Mouse (Mus musculus): ENCODE measurements around the gene Gm43951.
A peak's percentile ranks its signal among the peaks of the same experiment; 100 is the strongest.

The Gm43951 gene

DNA sequence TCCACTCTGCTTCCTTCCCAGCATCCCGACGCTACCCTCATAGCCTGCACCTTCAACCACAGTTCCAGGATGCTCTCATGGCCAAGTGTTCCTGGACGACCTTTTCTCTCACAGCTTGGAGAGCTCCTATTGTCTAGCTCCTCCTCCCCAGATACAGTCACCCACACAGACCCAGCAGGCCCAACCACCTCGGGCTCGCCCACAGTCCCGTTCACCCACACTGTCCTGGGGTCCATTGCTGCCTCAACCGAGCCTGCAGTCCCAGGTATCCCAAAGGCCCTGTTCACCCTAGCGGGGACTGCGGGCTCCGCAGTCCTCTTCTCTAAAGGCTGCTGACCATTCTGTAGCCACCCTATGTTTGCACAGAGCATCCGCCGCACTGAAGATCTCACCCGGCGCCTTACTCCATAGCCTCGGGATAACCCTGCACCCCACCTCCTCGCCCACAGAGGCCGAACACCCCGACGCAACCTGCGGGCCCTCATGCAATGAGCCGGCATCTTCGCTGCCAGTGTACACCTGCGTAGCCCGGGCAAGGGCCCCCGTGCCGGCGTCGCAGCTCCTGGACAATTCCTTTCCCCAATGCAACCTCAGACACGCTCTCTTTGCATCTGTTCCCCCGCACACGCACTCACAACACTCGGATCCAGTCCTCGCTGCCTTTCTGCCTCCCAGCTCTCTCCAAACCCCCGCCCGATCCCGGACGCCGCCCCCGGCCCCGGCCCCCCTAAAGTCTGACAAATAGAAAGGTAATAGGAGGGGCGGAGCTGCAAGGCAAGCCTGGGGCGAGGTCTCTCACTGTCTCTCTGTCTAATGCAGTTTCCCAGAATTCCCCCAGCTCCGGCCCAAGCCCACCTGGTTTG lies at the start of gene Gm43951:
Gene Gm43951 (minus strand): TSS at position 500 of the 863 bp plus-strand sequence.
- peak in 1 of 2 experiments; percentile 8 for DNase-seq (ENCODE audit: low read depth in 2 of 2, low spot score in 2 of 2)

DNA sequence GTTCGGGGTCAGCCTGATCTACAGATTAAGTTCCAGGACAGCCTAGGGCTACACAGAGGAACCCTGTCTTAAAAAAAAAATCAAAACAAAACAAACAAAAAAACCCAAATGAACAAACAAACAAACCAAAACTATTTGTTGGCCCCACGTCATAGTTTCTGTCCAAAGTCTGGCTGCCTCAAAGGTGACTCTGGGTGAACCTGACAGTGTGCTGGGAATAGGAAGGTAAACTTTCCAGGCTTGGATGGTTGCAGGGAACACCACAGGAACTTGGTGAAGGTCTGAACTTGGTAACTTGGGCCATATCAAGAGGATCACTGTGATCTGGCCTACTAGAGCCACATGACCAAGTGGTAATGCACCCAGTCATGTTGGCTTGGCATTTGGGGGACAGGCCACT lies 49.8 kb upstream of the Gm43951 start:
- DNase-seq (ENCODE audit: low read depth in 2 of 2, low spot score in 2 of 2) = no peak

DNA sequence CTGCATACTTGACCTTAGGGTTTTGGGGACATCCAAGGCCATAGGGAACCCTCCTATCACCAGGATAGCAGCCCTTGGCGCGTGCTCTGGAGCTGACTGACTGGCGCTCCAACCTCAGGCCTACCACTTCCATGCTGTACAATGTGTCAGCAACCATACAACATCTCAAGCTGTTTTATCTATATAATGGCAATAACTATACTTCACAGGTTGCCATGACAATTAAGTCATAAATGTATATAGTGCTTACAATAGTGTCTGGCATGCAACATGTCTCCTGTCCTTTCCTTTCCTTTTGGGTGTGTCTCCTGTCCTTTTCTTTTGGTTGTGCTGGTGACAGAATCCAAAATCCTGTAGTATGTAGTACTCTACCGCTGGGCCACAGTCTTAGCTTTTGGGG lies 49.0 kb upstream of the Gm43951 start:
- no peak for DNase-seq (ENCODE audit: low read depth in 2 of 2, low spot score in 2 of 2)

DNA sequence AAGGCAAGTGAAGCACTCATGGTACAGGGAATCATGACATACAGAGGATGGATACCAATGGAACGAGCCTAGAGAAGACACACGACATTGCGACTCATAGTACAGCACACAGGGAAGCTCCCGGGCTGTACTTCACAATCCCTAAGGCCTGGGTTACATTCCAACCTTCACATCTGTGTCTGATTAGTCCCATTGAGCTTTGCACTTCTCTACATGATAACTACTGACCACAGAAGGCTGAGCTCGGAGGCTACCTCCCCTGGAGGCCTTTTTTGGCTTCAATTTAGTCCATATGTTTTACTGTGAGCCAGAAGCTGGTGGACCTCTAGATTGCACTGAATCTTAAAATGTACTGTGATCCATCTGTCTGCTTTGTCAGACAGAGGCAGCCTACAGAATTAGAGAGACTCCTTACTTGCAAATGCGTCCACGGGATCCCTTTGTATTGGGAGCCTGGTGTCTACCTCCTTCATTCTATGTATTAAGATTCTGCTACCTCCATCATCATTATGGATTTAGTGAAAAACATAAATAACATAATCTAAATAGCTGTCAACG lies 38.6 kb upstream of the Gm43951 start:
- DNase-seq (ENCODE audit: low read depth in 2 of 2, low spot score in 2 of 2) = no peak

DNA sequence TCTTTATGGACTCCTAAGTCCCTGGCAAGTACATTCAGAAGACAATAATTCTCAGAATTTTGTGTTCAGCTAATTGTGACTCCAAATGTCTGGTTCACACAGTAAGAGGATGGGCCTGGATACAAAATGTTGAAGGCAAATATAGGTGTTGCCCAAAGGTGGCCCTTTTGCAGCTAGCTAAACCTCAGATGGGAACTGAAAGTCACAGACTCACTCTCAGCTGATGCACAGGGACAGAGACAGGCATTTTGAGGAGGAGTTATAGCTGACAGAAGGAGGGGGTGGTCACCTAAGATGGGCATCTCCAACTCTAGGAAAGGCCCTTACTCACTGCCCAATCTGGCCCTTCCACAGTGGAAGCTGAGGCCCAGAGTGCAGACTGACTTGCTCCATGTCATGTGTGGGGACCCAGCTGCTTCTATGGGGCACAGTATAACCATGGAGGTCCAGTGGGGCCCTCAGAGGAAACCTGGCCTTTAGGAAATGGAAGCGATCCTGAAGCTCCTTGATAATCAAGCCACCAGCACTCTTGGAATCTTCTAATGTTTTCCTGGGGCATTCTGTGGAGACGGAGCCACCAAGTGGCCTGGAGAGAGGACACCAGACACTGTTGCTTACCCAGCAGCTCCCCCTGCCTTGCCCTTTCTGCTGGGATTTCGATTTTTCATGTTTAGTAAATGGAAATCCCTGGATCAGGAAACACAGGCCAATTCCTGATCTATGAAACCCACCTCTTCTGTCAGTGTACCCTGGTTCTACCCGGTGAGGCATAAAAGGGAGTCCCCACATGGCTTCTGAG lies 33.6 kb upstream of the Gm43951 start:
- no peak for DNase-seq (ENCODE audit: low read depth in 2 of 2, low spot score in 2 of 2)

DNA sequence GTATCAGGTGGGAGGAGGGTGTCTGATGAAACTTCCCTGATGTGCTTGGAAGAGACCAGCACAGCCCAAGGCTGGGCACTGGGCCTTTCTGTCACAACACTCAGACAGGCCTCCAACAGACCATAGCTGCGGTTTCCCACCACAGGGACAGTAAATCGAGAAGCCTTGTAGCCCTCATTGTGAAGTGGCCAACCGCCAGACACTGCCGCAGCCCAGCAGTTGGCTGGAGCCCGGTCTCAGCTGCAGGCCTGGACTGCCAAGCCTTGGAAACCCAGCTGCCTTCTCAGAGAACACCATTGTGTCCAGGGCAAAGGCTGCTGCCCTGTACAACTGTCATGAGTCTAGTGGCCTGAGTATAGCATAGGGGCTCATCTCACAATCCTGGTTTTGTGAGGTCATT lies 27.4 kb upstream of the Gm43951 start:
- DNase-seq (ENCODE audit: low read depth in 2 of 2, low spot score in 2 of 2) = no peak

DNA sequence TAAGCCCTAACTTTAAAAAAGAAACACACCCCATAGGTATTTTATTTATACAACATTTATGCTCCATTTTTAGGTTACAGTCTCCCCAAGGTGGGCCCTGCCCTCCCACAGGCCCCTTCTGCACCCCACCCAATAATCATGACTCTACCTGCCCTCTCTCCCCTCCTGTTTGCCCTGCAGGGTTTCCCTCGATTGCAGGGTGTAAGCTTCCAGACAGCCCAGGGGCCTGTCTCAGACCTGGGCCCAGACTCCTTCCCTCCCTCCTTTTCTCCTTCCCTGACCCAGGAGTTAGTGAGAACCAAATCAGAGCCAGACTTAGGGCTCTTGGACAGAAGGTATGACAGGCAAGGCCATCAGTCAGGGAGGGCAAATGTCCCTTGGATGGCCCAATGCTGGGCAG lies 26.4 kb upstream of the Gm43951 start:
- DNase-seq (ENCODE audit: low read depth in 2 of 2, low spot score in 2 of 2) = no peak

DNA sequence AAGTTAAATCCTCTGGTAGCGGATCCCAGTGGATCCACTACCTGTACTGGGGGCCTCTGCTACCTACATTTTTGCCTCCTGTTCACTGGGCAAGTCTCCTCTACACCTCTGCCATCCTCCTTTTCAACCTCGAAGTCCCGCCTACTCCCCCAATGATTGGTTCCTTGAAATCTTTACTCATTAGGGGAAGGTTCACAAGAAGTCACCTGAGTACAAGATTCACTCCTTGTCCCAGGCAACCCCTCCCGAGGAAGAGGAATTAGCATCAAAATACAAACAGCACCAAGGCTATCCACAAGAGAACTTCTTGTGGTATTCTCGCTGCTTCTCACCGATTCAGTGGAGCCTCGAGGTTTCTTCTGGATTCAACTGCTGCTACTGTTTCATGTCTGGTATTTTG lies 25.4 kb upstream of the Gm43951 start:
- no peak for DNase-seq (ENCODE audit: low read depth in 2 of 2, low spot score in 2 of 2)

DNA sequence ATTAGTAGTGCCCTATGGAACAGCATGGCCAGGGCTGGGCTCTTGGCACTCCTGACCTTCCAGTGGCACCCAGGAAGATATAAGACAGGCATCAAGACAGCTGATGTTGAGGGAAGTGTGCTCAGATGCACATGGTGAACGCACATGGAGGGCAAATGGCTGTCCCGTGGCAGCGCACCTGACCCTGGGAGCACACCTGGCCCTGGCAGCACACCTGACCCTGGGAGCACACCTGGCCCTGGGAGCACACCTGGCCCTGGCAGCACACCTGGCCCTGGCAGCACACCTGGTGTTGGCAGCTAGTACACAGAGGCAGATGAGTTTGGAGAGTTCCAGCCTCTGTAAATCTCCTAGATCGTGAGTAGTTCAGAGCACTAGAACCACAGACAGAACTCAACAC lies 21.9 kb upstream of the Gm43951 start:
- no peak for DNase-seq (ENCODE audit: low read depth in 2 of 2, low spot score in 2 of 2)

DNA sequence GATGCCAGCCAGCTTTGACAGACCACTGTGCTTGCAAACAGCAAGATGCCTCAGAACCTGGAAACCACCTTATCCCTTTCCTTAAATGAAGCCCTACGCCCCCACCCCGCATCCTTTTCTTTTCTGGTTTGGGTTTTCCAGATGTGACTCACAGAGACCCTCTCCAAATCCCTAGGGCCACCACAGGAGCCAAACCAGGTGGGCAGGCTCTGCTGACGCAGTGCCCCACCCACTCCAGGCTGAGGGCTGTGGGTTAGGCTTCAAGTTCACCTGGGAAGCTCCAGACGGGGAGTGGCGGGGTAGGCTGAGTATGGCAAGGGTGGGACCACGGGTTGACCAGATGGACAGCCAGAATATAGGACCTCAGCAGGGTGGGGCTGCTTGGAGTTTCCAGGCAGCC lies 20.3 kb upstream of the Gm43951 start:
- no peak for DNase-seq (ENCODE audit: low read depth in 2 of 2, low spot score in 2 of 2)

DNA sequence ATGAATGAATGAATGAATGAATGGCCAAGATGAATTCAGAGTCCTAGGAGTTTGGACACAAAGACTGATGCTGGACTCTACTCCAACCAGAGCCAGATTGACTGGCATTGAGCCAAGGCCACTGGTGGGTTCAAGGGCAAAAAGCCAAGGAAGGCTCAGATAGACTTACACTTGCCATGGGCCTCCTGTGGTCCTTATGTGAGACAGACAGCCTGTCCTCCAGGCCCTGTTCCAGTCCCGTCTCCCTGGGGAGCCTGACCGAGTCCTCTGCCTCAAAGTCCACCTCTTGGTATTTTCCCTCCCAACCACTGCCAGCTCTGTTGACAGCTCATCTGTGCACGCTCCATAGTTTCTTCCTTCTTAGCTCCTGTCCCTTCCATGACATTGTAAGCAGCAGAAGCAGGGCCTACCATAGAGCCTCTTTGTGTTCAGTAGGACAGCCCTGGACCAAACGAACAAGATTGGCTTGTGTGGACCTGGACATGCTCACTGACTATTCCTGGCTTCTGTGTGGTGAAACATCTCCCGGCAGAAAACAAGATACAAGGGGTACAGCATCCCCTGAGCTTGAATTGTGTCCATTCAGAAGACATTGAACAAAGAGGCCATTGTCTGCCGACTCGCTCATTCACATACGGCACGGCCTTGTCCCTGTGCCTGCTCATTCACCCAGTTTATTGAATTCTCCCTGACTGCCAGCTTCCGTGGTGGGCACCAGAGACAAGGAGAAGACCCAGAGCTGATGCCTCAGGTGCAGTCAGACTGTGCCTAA lies 19.6 kb upstream of the Gm43951 start:
- no peak for DNase-seq (ENCODE audit: low read depth in 2 of 2, low spot score in 2 of 2)

DNA sequence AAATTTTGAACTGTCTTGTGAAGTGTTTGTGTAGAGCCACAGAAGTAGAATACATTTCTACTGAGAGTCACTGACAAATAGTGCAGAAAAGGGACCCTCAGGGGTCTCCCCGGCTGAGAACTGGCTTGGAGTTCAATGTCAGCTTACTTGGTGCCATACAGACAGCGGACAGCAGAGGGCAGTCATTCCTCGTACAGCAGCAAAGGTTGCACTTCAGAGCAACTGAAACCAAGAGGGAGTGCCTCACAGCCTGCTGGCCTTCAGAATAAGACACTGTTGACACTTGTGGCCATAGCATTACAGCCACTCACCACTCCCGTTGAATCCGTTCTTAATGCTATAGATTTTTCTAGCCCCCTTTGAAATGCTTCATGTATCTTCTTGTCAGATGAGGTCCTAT lies 18.2 kb upstream of the Gm43951 start:
- peak; percentile 49 to 63 for DNase-seq (ENCODE audit: low read depth in 2 of 2, low spot score in 2 of 2)

DNA sequence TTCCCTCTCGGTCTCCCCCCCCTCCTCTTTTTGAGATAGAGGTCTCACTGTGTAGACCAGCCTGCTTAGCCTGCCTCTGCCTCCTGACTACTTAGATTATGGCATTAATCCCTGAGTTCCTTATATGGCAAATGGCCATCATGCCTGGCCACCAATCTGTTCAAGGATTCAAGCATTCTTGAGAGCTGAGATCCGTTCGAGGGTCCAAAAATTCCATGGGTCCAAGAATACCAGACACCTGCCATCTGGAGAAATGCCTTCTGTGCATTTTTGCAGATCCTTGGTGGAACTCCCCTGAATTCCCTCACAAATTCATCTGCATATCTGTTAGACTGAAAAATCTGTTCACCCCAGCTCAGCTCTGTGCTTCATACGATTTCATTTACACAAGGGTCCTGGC lies 16.8 kb upstream of the Gm43951 start:
- no peak for DNase-seq (ENCODE audit: low read depth in 2 of 2, low spot score in 2 of 2)

DNA sequence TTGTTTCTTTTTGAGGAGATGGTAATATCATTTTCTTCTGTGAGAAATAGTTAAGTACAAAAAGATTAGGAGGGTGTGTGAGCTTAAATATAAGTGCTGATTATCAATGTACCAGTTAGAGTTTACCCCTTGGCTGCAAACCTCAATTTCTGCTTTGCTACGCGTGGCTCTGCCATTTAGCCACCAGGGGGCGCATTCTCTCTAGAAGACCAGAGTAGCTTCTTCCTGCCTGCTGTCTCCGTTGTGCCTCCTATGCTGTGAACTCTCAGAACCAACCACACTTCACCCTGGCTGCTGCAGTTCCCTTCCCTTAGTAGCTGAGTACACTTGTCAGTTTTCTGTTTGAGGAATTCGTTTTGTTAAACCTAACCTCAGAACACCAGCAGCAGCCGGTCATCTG lies 14.6 kb upstream of the Gm43951 start:
- DNase-seq (ENCODE audit: low read depth in 2 of 2, low spot score in 2 of 2) = peak; percentile 69 to 74

DNA sequence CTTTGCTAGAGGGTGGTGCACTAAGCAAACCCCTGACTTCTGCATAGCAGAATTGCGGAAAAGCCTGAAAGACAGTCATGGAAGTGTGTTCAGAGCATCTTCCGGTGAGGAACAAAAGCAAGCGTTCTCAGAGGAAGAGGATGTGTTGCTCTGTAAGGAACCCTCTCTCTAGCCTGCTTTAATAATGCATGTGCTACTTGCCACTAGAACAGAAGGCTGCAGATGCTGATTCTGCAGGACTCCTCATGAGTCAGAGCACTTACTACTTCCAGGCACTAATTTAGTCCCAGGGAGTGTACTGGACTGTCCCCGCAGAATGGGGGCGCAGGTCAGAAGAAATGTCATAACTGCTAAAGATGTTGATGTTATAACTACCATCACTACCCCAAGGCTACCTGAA lies 10.5 kb upstream of the Gm43951 start:
- no peak for DNase-seq (ENCODE audit: low read depth in 2 of 2, low spot score in 2 of 2)

DNA sequence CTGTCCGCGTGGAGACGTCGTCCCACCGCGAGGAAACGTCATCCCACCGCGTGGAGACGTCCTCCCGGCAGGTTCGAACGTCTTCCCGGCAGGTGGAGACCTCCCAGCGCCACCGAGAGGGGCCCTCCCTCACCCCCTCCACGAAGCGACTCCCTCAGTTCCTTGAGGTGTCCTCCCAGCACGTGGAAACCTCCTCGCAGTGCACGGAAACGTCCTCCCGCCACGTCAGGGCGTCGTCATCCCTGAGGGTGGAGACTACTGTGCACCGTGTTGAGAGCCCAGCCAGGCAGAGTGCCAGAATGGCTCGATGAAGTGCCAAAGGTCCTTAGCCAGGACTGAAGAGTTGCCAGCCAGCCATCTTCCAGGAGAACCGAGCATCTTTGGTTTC lies 8.8 kb upstream of the Gm43951 start, which contains the start of gene Med31:
Gene Med31 (minus strand): TSS at position 183 of the 388 bp plus-strand sequence.
- peak in 1 of 2 experiments; percentile 67 for DNase-seq (ENCODE audit: low read depth in 2 of 2, low spot score in 2 of 2)

DNA sequence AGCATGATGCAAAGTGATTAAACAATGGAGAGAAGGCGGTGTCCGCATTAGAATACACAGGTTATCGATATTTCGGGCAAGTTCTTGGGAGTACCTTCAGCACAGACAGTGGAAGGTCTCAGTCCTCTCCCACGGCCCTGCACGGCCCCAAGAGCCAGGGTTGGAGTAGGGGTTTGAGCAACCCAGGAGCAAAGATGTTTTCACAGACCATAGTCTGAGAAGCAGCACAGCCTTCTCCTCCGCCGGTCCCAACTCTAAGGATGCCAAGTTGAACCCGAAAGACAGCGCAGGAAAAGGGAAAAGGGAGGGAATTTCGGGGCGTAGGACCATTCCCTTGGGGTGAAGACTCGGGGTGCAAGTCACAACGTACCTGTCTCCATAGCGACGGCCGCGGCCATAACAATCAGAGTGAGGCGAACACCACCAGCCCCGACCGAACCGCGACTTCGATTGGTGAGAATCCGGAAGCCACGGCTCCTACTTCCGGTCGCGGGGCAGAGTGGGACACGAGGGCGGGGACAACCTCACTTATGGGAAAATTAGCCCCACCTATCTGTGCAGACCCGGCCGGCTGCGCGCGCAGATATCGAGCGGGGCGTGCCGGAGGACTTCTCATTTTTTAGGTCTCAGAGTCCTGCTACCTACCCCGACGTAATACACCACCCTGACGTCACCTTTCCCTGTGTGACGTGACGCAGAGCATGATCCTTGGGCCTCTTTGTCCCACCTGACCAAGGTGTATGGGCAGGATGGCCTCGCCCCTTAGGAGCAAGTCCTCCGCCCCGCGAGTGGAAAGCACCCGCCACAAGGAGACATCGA lies 8.2 kb upstream of the Gm43951 start:
- DNase-seq (ENCODE audit: low read depth in 2 of 2, low spot score in 2 of 2) = peak; percentile 85 to 89

DNA sequence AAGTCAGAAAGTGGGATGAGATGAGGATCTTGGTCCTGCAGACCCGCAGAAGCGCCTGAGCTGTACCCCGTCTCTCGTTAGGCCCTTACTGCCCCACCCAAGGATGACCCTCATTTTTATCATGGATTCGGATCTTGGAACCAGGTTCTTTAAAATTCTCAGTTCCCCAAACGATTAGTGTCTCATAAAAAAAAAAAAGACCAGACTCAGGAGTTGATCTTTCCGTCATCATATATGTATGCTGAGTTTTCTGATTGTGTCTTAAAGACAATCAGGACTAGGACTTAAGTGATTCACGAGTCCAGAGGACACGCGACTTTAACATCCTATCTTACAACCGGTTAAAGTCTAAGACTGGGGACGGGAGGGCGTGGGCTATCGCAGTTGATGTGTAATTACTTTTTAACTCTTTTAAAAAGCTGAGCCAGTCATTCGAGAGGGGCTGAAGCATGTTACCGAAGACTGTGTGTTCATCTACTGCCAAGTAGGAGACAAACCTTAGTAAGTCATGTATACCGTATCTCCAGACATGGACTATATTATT lies 1.3 kb upstream of the Gm43951 start:
- no peak for DNase-seq (ENCODE audit: low read depth in 2 of 2, low spot score in 2 of 2)

DNA sequence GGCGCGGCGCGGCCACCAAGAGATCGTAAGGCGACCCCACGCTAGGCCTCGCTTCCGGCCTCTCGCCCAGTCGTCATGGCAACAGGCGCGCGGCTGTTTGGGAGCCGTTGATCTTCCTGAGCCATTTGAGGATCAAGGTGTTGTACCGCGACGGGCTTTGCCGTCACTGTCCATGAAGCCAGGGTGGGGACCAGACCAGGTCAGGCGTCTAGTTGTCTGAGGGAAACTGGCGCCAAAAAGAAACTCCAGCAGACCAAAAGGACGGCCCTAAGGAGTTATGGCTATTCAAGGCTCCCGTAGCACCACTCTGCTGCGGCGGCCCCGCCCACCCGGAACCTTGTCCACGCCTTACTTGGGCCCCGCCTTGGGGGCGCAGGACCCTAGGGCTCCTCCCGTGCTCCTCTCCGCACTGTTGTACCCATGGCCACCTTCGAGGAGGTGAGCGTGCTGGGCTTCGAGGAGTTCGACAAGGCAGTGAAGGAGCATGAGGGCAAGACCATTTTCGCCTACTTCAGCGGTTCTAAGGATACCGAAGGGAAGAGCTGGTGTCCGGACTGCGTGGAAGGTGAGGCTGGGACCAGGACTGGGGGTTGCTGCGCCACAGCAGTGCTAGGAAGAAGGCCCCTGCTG lies 679 bp upstream of the Gm43951 start, which contains the start of the genes 4933427D14Rik and Txndc17:
Gene 4933427D14Rik (minus strand): TSS at position 256 of the 630 bp plus-strand sequence.
Gene Txndc17 (plus strand): TSS at position 344 of the 630 bp plus-strand sequence.
- DNase-seq (ENCODE audit: low read depth in 2 of 2, low spot score in 2 of 2) = peak; percentile 59 to 74
